Mouse (Mus musculus): ENCODE results near the gene Sh2d4b.

Sh2d4b gene

DNA sequence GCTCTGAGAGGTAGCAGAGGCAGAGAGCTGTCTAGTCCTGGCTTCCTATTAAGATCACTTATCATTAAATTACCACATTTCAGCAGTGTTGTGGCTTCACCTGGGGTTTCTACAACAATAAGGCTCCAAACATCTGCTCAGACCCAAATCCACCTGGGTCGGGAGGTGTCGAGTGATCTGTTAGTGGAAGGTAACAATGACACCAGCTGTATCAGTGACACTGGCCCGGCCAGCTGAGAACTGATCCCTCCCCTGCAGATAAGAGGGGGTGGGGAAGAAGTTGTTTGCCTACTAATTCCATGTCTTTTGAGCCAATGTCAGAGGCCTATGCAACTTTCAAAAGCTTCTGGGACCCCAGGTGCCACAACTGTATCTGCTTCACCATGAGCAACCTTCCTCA is at the start of gene Sh2d4b:
Gene Sh2d4b, minus strand, starts transcription at position 71 of the 400 bp plus-strand sequence.
- in situ Hi-C loops (cut with MboI, MseI) = no loop called here

DNA sequence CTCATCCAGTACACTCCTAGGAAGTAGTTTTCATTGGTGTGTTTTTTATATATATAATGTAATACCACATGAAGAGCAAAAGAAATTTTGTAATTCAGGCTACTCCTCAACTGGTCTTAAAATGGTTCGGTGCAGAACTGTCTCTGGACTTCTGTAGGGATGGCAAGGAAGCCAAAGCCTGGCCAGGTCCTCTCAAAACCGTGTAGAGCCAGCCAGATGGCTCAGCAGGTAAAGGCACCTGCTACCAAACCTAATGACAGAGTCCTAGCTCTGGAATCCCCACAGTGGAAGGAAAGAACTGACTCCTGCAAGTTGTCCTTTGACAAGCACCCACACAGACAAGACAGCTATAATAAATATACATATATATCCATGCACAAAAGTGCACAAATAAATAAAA is 49.4 kb upstream of the Sh2d4b start:
- in situ Hi-C loops (cut with MboI, MseI) = no loop called here

DNA sequence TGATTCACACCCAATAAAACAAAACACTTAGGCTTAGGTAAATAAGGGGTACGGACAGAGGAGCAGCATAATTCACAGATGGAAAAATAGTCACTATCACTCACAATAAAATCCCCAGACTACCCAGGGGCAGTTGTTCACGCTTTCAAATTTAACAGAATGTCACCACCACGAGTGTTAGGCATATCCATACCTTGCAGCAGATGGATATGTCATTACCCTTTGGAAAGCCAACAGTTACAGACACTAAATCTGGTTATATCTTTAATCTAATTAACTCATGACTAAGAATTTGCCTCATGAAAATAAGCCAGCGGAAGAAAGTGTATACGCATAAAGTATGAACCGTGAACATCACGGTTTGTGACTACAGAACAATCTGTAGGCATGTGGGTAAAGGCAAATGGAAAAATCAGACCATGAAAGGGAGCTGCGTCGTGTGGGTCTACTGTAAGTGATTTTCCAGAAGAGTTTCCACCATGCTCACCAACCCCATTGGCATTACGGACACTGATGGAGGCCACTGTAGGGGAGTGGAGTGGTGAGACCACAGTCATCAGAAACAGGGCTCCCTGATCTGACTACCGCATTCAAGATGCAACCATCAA is 45.4 kb upstream of the Sh2d4b start:
- in situ Hi-C loops (cut with MboI, MseI) = no loop called here

DNA sequence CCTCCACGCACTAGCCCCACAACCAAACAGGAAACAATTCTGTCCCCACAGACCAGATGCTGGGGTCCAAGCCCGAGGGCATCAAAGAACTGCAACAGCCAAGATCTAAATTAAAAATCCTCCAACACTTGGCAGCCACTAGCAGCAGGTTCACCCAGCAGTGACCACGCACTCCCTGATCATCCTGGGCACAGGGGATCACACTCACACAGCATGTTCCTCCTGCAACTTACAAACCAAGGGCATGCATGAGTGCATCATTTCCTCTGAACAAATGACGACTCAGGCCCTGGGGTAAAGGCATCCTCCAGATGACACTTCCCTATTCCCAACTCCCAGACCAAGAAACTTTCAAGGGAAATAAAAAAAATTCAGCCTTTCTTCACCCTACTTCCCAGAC is 44.0 kb upstream of the Sh2d4b start:
- in situ Hi-C loops (cut with MboI, MseI) = no loop called here

DNA sequence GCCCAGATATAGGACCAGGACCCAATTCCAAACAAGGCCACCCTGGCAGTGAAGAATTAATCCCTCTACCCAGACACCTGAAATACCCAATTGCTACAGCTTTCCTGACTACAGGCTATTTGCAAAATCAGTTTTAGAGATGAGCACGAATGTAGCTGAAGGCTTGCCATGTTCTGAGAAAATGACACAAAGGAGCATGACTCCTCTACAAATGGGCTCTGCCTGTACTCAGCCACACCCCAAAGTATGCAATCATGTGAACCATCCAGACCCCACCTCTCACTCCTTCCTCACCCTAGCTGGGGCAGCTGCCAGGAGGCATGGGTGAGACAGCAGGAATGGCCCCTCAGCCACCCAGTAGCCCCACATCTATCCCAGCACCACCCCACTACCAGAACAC is 42.4 kb upstream of the Sh2d4b start:
- in situ Hi-C loops (cut with MboI, MseI) = no loop called here

DNA sequence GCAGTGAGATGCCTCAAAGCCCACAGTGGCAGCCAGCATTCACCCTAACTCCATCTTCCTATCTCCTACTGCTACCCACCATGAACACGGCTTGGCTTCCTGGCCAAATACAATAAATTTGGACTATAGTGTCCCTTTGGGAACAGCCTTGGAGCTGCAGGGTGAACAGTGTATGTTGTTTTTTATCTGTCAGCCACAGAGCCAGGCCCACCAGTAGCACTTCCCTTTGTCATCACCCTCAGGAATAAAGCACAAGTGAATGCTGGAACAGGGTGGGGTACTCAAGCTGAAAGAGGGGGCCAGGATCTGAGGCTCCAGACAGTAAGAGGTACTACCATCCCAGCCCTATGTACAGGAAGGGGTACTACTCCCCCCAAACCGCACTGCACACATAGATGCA is 42.0 kb upstream of the Sh2d4b start:
- in situ Hi-C loops (cut with MboI, MseI) = no loop called here

DNA sequence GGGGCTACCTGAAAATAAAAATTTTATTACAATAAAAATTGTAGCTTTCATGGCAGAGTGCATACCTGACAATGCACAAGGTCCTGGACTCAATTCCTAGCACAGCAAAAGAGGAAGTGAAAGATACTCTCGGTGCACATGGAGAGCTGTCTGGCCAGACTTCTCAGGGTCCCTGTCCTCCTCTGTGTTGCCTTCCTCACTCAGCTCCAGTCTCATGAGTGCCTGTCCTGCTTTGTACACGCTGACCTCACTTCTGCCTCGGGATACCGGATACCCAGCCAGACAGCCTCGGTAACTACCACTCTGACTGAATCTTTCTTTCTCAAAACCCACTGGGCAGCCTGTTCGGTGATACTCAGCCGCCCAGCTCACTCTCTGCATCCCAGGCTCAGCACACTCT is 40.3 kb upstream of the Sh2d4b start:
- in situ Hi-C loops (cut with MboI, MseI) = no loop called here

DNA sequence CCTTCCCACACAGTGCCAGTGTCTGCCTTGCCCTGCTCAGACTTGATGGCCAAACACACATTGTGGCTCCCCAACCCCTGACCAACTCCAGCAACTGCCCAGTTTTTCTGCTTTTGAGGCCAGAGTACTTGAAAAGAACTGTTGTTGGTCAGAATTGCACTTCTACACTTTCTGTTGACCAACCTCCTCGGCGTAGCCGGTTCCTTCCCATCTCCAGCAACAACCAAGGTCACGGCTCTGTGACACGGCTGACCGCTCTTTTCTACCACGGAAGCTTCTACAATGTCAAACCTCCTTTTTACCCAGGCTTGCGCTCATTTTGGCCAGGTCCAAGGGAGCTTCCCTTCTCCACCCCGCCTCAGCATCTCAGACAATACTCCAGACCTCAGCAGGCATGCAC is 39.2 kb upstream of the Sh2d4b start:
- in situ Hi-C loops (cut with MboI, MseI) = no loop called here

DNA sequence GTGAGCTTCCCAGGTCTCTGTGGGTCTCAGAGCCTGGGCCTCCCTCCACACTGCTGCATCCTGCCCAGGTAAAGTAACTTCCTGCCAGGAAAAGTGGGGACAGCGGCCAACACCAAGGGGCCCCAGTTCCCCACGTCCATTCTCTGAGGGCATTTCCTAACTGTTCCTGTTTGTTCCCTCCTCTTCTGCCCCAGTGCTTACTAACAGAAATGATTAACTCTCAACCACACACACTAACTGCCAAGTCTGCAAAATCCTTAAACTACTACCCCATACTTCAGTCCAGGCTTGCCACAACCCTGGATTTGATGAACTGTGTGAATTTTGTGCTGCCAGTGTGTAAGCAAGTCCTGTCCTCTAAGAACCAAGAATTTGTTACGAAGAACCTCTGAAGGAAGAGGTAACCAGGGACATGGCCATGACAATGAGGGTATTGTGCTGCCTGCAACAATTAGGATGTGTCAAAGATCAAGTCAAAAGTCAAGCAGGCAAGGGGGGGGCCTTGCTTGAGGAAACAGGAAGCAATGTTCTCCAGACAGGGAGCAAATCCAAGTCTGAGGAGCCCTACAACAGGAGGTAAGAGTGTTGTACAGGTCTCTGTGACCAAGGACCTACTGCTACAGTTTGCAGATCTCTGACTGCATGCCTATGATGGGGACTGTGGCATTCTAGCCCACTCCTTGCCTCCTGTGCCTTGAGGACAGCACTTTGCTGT is 38.2 kb upstream of the Sh2d4b start:
- in situ Hi-C loops (cut with MboI, MseI) = no loop called here

DNA sequence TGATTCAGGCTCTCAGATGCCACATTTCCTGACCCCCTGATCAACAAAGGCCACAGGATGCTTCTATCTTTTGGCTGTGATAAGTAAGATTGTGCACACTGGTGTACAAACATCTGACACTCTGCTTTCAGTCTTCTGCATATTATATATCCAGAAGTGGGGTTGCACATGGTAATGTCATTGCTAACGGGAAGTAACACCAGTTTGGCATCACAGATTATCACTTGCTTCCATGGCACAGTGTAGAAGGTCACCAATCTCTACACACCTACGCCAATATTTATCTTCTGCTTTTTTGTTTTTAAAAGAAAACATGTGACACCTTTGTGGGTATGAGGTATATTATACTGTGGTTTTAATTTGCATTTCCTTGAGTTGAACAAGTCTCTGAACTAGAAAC is 36.9 kb upstream of the Sh2d4b start:
- in situ Hi-C loops (cut with MboI, MseI) = no loop called here

DNA sequence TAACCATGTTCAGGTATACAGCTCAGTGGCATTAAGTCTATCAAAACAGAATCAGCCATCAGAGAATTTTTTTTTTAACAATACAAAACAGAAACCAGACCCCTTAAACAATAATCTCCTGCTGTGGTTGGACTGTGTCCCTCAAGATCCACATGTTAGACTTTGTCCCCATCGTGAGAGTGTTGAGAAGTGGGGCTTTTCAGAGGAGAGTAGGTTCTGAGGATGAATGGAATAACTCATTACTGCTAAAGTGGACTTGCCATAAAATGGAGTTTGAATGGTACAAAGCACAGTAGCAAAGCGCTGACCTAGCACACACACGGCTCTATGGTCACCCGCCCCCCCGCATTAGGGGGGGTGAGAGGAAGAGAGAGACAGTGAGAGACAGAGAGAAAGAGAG is 35.8 kb upstream of the Sh2d4b start:
- in situ Hi-C loops (cut with MboI, MseI) = no loop called here

DNA sequence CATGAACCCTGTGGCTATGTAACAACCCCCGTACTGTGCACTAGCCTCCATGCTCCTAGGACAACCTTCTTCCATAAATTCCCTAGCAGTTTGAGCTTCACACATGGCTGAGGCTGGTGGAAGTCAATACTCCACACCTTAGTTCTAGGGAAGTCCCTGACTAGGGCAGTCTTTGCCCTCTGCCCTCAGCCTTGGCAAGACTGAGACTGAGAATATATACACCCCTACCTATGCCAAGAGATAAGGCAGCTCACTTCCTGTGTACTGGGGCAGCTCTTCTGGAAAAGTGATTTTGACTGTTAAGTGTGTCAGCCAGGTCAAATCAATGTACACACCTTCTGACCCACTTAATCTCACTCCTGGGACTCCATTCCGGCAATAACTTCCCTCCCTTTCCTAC is 34.0 kb upstream of the Sh2d4b start:
- in situ Hi-C loops (cut with MboI, MseI) = no loop called here

DNA sequence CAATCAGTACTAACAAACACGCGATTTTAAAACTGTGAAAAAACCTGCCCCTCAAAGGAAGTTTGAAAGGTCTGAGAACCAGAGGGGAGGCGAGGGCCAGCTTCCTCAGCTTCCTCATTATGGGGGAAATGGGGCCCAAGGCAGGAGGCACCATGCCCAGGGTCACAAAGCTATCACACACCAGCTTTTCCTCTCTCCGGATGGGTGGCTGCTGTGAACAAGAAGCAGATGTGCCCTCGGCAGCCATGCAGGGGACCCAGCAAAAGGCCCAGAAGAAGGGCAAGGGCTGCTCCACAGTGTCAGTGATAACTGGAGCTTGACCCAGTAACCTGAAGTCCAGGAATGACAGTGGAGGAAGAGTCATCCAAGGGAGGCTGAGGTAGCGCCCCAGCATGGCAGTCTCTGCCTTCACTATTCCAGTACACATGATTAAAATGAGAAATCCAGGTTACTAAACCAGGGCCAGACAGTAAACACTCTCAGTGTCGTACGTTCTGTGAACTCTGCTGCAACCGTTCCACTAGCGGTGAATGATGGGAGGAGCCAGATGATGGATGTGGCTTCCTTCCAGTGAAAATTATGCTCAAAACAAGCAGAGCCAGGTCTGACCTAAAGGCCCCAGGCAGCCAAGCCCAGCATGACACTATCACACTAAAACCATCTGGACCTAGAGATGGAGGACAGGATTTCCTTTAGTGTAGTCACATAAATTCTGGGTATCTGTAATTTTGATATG is 31.5 kb upstream of the Sh2d4b start:
- in situ Hi-C loops (cut with MboI, MseI) = no loop called here

DNA sequence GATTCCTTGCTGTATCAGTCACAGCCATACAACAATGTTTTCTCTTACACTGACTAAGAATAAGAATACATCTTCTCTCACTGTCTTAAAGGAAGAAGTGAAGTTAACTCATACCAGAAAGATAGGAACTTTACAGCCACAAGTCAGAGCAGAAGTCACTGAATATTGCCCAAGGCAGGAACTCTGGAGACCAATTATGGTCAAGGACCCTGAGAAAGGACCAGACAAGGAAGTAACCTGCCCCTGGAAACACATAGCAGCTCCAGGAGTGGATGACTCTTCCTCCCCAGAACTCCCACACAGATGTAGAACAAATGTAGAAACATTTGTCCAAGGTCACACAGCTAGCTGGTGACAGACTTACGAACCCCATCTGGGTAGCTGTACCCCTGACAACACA is 28.2 kb upstream of the Sh2d4b start:
- in situ Hi-C loops (cut with MboI, MseI) = no loop called here

DNA sequence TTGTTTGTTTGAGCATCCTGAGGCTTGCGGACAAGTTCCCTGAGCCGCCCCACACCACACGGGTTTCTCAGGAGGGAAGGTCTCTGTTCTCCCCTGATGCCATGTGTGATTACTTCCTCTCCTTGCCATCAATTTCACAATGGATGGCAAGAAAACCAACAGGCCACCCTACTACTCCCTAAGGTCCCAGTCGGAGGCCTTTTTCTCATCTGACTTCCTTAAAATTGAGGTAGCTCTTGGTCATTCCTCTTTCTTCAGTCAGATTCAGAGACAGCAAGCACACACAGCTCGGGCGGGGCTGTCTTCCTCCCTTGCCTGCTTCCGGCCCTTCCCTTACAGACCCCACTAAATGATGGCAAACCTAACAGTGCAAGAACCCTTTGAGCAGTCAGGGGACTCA is 26.5 kb upstream of the Sh2d4b start:
- in situ Hi-C loops (cut with MboI, MseI) = loop anchor here (5.0 kb wide), 1 partner anchor 53 kb away; no protein-coding TSS in a partner anchor

DNA sequence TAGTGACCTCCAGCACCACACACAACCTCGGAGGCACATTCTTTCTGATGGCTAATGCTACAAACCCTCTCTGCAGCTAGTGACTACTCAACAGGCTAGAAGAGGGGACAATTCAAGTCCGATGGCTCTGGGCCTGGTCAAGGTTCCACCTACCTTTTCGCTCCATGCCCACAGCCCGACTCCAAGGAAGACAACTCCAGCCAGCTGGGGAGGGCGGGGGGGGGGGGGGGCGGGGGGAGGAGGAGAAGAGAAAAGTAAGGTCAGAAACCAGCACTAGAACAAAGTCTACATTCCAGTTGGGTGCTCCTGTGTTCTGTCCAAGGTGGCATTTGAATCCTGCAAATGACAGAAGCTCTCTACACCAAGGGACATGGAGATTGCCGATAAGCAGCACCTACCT is 25.4 kb upstream of the Sh2d4b start:
- in situ Hi-C loops (cut with MboI, MseI) = loop anchor here (5.0 kb wide), 1 partner anchor 54 kb away; no protein-coding TSS in a partner anchor

DNA sequence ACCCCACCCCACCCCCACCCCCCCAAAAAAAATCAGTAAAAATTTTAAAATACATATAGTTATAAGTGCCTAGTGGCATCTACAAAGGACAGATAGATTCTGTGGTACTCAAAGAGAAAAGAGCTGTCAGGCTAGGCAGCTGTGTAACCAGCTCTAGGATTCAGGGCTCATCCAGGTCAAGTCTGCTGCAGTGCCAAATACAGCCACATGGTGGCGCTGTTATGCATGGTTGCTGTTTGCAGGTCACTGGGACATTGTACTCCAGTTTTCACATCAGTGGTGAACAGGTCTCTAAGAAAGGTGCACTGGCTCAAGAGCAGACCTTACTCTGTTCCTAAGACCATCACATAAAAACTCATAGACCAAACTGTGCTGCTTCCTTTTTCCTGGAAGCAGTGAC is 24.6 kb upstream of the Sh2d4b start:
- in situ Hi-C loops (cut with MboI, MseI) = loop anchor here (5.0 kb wide), 1 partner anchor 55 kb away; no protein-coding TSS in a partner anchor

DNA sequence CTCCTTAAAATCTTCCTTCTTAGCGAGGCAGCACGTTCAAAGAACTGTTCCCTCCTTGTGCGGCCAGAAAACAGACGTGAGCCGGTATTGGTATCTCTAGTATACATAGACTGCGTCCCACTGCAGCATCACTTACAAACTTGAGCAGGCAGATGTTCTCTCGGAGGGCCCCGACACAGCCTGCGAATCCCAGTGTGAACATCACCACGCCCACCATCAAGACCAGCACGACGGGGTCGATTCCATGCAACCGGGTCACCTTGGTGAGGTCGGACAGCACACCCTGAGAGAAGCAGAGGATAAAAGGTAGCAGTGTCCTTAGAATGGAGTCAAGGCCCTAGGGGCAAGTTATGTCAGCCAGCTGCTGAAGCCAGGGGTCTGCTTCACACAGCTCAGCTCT is 23.6 kb upstream of the Sh2d4b start:
- in situ Hi-C loops (cut with MboI, MseI) = loop anchor here (5.0 kb wide), 1 partner anchor 56 kb away; no protein-coding TSS in a partner anchor

DNA sequence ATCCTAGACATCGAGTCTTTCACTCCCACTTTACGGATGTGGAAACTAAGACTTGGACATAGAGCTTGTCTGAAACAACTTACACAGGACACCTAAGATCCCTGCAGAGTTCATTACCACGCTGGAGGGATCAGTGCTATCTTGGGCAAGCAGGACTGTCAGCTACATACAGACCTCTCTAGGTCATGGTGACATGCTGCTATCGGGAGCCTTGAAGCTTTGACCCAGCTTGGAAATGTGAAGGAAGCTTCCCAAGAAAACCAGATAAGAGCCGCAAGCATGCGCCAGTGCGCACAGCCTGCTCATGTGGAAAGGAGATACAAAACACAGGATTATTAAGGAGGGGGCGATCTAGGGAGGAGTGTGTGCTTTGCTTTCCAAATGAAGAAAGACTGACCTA is 22.8 kb upstream of the Sh2d4b start:
- in situ Hi-C loops (cut with MboI, MseI) = loop anchor here (5.0 kb wide), 1 partner anchor 56 kb away; no protein-coding TSS in a partner anchor

DNA sequence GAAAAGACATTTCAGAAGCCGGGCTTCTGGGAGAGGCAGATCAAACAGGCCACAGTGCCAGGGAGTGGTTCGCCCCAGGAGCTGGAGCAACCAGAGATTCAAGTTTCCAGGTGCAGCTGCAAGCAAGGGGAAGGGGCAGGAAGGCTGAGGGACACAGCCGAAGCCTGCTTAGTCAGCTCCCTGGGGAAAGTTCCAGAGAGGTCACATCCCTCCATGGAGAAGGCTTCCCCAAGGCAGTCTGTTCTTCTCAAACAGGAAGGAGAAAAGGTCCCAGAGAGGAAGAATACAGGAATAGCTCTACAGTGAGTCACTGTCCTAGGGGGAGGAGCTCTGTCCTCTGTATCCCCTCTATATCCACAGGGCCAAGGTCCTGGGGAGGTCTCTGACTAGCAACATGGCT is 21.6 kb upstream of the Sh2d4b start:
- in situ Hi-C loops (cut with MboI, MseI) = loop anchor here (5.0 kb wide), 2 partner anchors 58 to 113 kb away; no protein-coding TSS in a partner anchor

DNA sequence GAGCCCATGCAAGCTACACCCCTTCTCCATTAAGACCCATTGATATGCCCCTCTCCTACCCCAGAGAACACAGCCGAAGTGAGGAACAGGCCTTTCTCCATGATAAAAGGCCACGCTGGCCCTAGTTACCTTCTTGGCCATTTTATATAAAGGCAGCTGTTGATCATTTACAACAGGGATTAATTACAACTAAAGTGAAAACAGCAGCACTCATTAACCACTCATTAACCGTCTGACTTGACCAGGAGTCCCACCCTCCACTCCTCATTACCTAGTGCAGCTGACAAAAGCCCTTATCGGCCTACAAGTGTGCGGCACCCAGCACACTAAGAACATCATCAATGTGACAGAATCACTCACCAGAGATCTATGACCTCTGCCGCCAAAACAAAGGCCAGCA is 20.6 kb upstream of the Sh2d4b start:
- in situ Hi-C loops (cut with MboI, MseI) = loop anchor here (5.0 kb wide), 1 partner anchor 114 kb away; no protein-coding TSS in a partner anchor

DNA sequence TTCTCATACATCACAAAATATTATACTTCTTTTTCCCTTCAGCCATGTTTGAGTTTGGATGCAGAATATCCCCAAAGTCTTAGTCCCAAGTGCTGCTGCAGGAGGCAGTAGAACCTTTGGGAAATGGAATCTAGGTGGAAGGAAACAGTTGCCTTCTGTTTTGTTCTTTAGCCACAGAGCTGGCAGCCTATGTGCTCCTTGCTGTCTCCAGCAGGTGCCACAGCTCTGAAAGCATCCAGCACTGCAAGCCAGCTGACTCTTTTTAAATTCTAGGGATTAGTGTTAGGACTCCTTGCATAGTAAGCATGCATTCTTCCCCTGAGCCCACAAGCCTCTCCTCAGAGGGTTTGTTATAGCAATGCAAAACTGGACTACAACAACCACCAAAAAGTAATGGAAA is 18.5 kb upstream of the Sh2d4b start:
- in situ Hi-C loops (cut with MboI, MseI) = loop anchor here (5.0 kb wide), 1 partner anchor 116 kb away; no protein-coding TSS in a partner anchor

All from T-helper 1 cell (primary cell).